Mouse (Mus musculus) CH12.LX (cell line): ENCODE measurements at regions not wholly inside any gene's neighbourhood (a gene's known extent, or its start where the extent isn't known, plus 50 kb on each side); places are given as distances from the start of the nearest gene placed in this dataset.

Source experiments
- DNase-seq: peaks from one replicate; pipeline ENCODE4 v3.0.0-alpha.2; 2013; ENCODE audit errors: extremely low read depth
- H3K27ac ChIP-seq: 2 replicates; pipeline ENCODE4 v1.5.1; 2012; ENCODE audit warnings: low read depth, mild to moderate bottlenecking, control low read depth, moderate library complexity; ENCODE audit not compliant: insufficient read depth
- H3K27me3 ChIP-seq: replicated peaks from 2 replicates; pipeline ENCODE3; 2012; ENCODE audit warnings: inconsistent platforms
- H3K36me3 ChIP-seq, 2 experiments: replicated peaks in 1 of 2; 2 replicates each; pipeline versions ENCODE3 to v1.6.1; 2012; ENCODE audit warnings: inconsistent platforms in 1 of 2, low read length in 1 of 2, mild to moderate bottlenecking in 1 of 2, mixed read lengths in 1 of 2, moderate library complexity in 1 of 2; ENCODE audit not compliant: control insufficient read depth in 1 of 2, insufficient read depth in 1 of 2
- H3K4me1 ChIP-seq, 2 experiments: 2 replicates each; pipeline ENCODE4 v1.6.1; 2012; ENCODE audit warnings: inconsistent platforms in 1 of 2, moderate library complexity in 1 of 2; ENCODE audit not compliant: insufficient read depth in 2 of 2, control insufficient read depth in 1 of 2
- H3K4me2 ChIP-seq: 2 replicates; pipeline ENCODE4 v1.6.1; 2012; ENCODE audit warnings: low read depth, mild to moderate bottlenecking, control low read depth; ENCODE audit not compliant: poor library complexity, insufficient read depth, severe bottlenecking
- H3K4me3 ChIP-seq, 3 experiments: fragments of 150-350 bp in 1 of 3; sonication (generic) in 1 of 3; replicated peaks in 1 of 3; 2 replicates each; pipeline versions ENCODE3 to v1.5.1; 2011 to 2012; ENCODE audit warnings: low read depth in 2 of 3, low read length in 2 of 3, mild to moderate bottlenecking in 2 of 3, moderate library complexity in 2 of 3, control low read depth in 1 of 3, improper control_type of control experiment in 1 of 3, inconsistent platforms in 1 of 3, mixed read lengths in 1 of 3; ENCODE audit not compliant: poor library complexity in 1 of 3
- H3K79me2 ChIP-seq: replicated peaks from 2 replicates; pipeline ENCODE4 v1.6.1; 2012; ENCODE audit warnings: mild to moderate bottlenecking, moderate library complexity; ENCODE audit not compliant: control insufficient read depth, poor library complexity, insufficient read depth, severe bottlenecking; ENCODE audit errors: extremely low read depth
- H3K9ac ChIP-seq: 2 replicates; pipeline ENCODE4 v1.6.1; 2012; ENCODE audit warnings: low read depth, mild to moderate bottlenecking, control low read depth, moderate library complexity; ENCODE audit not compliant: insufficient read depth
- H3K9me3 ChIP-seq: replicated peaks from 2 replicates; pipeline ENCODE3; 2012; ENCODE audit warnings: low read length, inconsistent platforms, mixed read lengths
- BHLHE40 ChIP-seq: IDR thresholded peaks from 2 replicates; pipeline ENCODE4 v1.6.1; 2011; ENCODE audit warnings: mild to moderate bottlenecking, low read depth, low read length, improper control_type of control experiment
- CHD1 ChIP-seq: IDR thresholded peaks from 2 replicates; pipeline ENCODE4 v1.6.1; 2012; ENCODE audit warnings: low read depth, low read length, improper control_type of control experiment, inconsistent platforms
- CTCF ChIP-seq, 2 experiments: IDR thresholded peaks in 1 of 2; conservative IDR thresholded peaks in 1 of 2; 2 replicates each; pipeline ENCODE4 v1.5.1; 2011 to 2012; ENCODE audit warnings: low read depth in 2 of 2, low read length in 2 of 2, improper control_type of control experiment in 1 of 2, inconsistent platforms in 1 of 2, mild to moderate bottlenecking in 1 of 2, moderate library complexity in 1 of 2
- E2F4 ChIP-seq: IDR thresholded peaks from 2 replicates; pipeline ENCODE4 v1.6.1; 2011; ENCODE audit warnings: low read depth, low read length, improper control_type of control experiment; ENCODE audit not compliant: insufficient replicate concordance
- ELF1 ChIP-seq: IDR thresholded peaks from 2 replicates; pipeline ENCODE4 v1.6.1; 2014; ENCODE audit warnings: low read depth, mild to moderate bottlenecking, inconsistent platforms, low read length, improper control_type of control experiment
- EP300 ChIP-seq: IDR thresholded peaks from 2 replicates; pipeline ENCODE4 v1.6.1; 2011; ENCODE audit warnings: low read length, improper control_type of control experiment
- ETS1 ChIP-seq: conservative IDR thresholded peaks from 2 replicates; pipeline ENCODE4 v1.6.1; 2012; ENCODE audit warnings: low read depth, mild to moderate bottlenecking, inconsistent platforms, low read length, improper control_type of control experiment, moderate library complexity
- GABPA ChIP-seq: IDR thresholded peaks from 2 replicates; pipeline ENCODE4 v1.6.1; 2012; ENCODE audit warnings: low read depth, low read length, improper control_type of control experiment, inconsistent platforms; ENCODE audit not compliant: insufficient replicate concordance
- HCFC1 ChIP-seq: IDR thresholded peaks from 2 replicates; pipeline ENCODE4 v1.6.1; 2012; ENCODE audit warnings: low read depth, mild to moderate bottlenecking, inconsistent platforms, low read length, improper control_type of control experiment
- IRF4 ChIP-seq: IDR thresholded peaks from 2 replicates; pipeline ENCODE4 v1.6.1; 2014; ENCODE audit warnings: low read depth, mild to moderate bottlenecking, inconsistent platforms, low read length, improper control_type of control experiment
- JUND ChIP-seq: conservative IDR thresholded peaks from 2 replicates; pipeline ENCODE4 v1.6.1; 2011; ENCODE audit warnings: low read depth, low read length, improper control_type of control experiment
- KAT2A ChIP-seq: IDR thresholded peaks from 2 replicates; pipeline ENCODE4 v1.6.1; 2012; ENCODE audit warnings: low read length, improper control_type of control experiment, inconsistent platforms; ENCODE audit not compliant: insufficient replicate concordance
- MAFK ChIP-seq: IDR thresholded peaks from 2 replicates; pipeline ENCODE4 v1.6.1; 2011; ENCODE audit warnings: low read length, improper control_type of control experiment; ENCODE audit not compliant: insufficient replicate concordance
- MAX ChIP-seq: IDR thresholded peaks from 2 replicates; pipeline ENCODE4 v1.6.1; 2011; ENCODE audit warnings: low read length, improper control_type of control experiment
- MAZ ChIP-seq: IDR thresholded peaks from 2 replicates; pipeline ENCODE4 v1.6.1; 2012; ENCODE audit warnings: low read depth, mild to moderate bottlenecking, inconsistent platforms, low read length, improper control_type of control experiment, moderate library complexity
- MEF2A ChIP-seq: IDR thresholded peaks from 2 replicates; pipeline ENCODE4 v1.6.1; 2014; ENCODE audit warnings: low read depth, mild to moderate bottlenecking, inconsistent platforms, low read length, improper control_type of control experiment, borderline replicate concordance
- MXI1 ChIP-seq: IDR thresholded peaks from 2 replicates; pipeline ENCODE4 v1.6.1; 2011; ENCODE audit warnings: mild to moderate bottlenecking, low read depth, low read length, improper control_type of control experiment
- MYC ChIP-seq: IDR thresholded peaks from 2 replicates; pipeline ENCODE4 v1.6.1; 2011; ENCODE audit warnings: low read depth, mild to moderate bottlenecking, improper control_type of control experiment, low read length
- NELFE ChIP-seq: IDR thresholded peaks from 2 replicates; pipeline ENCODE4 v1.6.1; 2011; ENCODE audit warnings: low read depth, low read length, improper control_type of control experiment
- PAX5 ChIP-seq: IDR thresholded peaks from 2 replicates; pipeline ENCODE4 v1.6.1; 2012; ENCODE audit warnings: low read length, inconsistent platforms, mixed read lengths
- POLR2A ChIP-seq: IDR thresholded peaks from 2 replicates; pipeline ENCODE4 v1.6.1; 2011; ENCODE audit warnings: low read depth, mild to moderate bottlenecking, improper control_type of control experiment, low read length
- POLR2AphosphoS2 ChIP-seq: IDR thresholded peaks from 2 replicates; pipeline ENCODE4 v1.6.1; 2011; ENCODE audit warnings: low read depth, low read length, improper control_type of control experiment
- RAD21 ChIP-seq: IDR thresholded peaks from 2 replicates; pipeline ENCODE4 v1.6.1; 2011; ENCODE audit warnings: low read depth, mild to moderate bottlenecking, low read length, improper control_type of control experiment, moderate library complexity
- SIN3A ChIP-seq: IDR thresholded peaks from 2 replicates; pipeline ENCODE4 v1.6.1; 2012; ENCODE audit warnings: low read length, improper control_type of control experiment, inconsistent platforms
- SMC3 ChIP-seq: IDR thresholded peaks from 2 replicates; pipeline ENCODE4 v1.6.1; 2011; ENCODE audit warnings: low read depth, low read length, improper control_type of control experiment
- TBP ChIP-seq: conservative IDR thresholded peaks from 2 replicates; pipeline ENCODE4 v1.6.1; 2011; ENCODE audit warnings: low read depth, low read length, improper control_type of control experiment
- TCF12 ChIP-seq: IDR thresholded peaks from 2 replicates; pipeline ENCODE4 v1.6.1; 2014; ENCODE audit warnings: low read depth, mild to moderate bottlenecking, inconsistent platforms, low read length, improper control_type of control experiment
- UBTF ChIP-seq: IDR thresholded peaks from 2 replicates; pipeline ENCODE4 v1.6.1; 2012; ENCODE audit warnings: low read depth, mild to moderate bottlenecking, inconsistent platforms, low read length, improper control_type of control experiment, moderate library complexity
- USF1 ChIP-seq: IDR thresholded peaks from 2 replicates; pipeline ENCODE4 v1.6.1; 2014; ENCODE audit warnings: low read depth, mild to moderate bottlenecking, inconsistent platforms, low read length, improper control_type of control experiment
- USF2 ChIP-seq: conservative IDR thresholded peaks from 2 replicates; pipeline ENCODE4 v1.6.1; 2011; ENCODE audit warnings: low read depth, low read length, improper control_type of control experiment
- ZC3H11A ChIP-seq: IDR thresholded peaks from 2 replicates; pipeline ENCODE4 v1.6.1; 2012; ENCODE audit warnings: low read depth, mild to moderate bottlenecking, inconsistent platforms, low read length, improper control_type of control experiment
- ZKSCAN1 ChIP-seq: IDR thresholded peaks from 2 replicates; pipeline ENCODE4 v1.6.1; 2012; ENCODE audit warnings: low read depth, inconsistent platforms, low read length, improper control_type of control experiment, borderline replicate concordance
- ZMIZ1 ChIP-seq: IDR thresholded peaks from 2 replicates; pipeline ENCODE4 v1.6.1; 2012; ENCODE audit warnings: low read depth, mild to moderate bottlenecking, inconsistent platforms, low read length, improper control_type of control experiment
- ZNF384 ChIP-seq: IDR thresholded peaks from 2 replicates; pipeline ENCODE4 v1.6.1; 2012; ENCODE audit warnings: low read depth, low read length, improper control_type of control experiment, inconsistent platforms
- dilution Hi-C: fragments of 300-500 bp; cut with MboI; formaldehyde crosslinking; loops from 2 replicates; pipeline ENCODE4 v1.14.3; 2020; ENCODE audit warnings: low sequenced_read_pairs; ENCODE audit not compliant: extremely low pct_unique_long_range_greater_than_20kb, extremely low pct_ligation_motif_present
- in situ Hi-C: fragments of 300-500 bp; cut with MboI; formaldehyde crosslinking; loops from 3 replicates; pipeline ENCODE4 v1.14.3; 2019; ENCODE audit warnings: low sequenced_read_pairs, low pct_ligation_motif_present, low pct_unique_long_range_greater_than_20kb, mixed read lengths

GRCm38 (mm10) chr11:89174967-89175366 lies 101.3 kb downstream of the Gm525 start:
- Histone ChIP-seq H3K36me3 (no peaks in the 10 kb centered on the region), H3K27me3 (no peaks in the 10 kb centered on the region), H3K4me3 (no peak overlapping the region), H3K79me2 (no peaks in the 10 kb centered on the region), H3K4me2 (no peak overlapping the region), H3K9ac (no peak overlapping the region), H3K4me1 (peaks cover 2 to 10% of the 10 kb centered on the region in 2 experiments; a peak in 3 of 4 replicates), H3K9me3 (no peaks in the 10 kb centered on the region), H3K27ac (no peak overlapping the region)
- no peak for DNase-seq
- in situ Hi-C loops, result loop anchor here (25.0 kb wide), 1 partner anchor 537 kb away; no protein-coding TSS in a partner anchor
- no peak for TF ChIP-seq ZMIZ1
- TF ChIP-seq E2F4, result no peak
- TF ChIP-seq MAFK, result no peak
- TF ChIP-seq TCF12, result no peak
- no peak for TF ChIP-seq ELF1
- dilution Hi-C loops, result no loop called here

- H3K9ac ChIP-seq, result no peak overlapping the region
- peak; percentile 92 for DNase-seq
- no peaks in the 10 kb centered on the region for H3K79me2 ChIP-seq
- no peak overlapping the region for H3K27ac ChIP-seq
- H3K9me3 ChIP-seq, result no peaks in the 10 kb centered on the region
- no peaks in the 10 kb centered on the region for H3K27me3 ChIP-seq
- dilution Hi-C loops, result no loop called here
- in situ Hi-C loops, result loop anchor here (25.0 kb wide), 1 partner anchor 547 kb away; no protein-coding TSS in a partner anchor
- H3K4me2 ChIP-seq, result no peak overlapping the region
- H3K36me3 ChIP-seq, result no peaks in the 10 kb centered on the region
- H3K4me3 ChIP-seq, result no peak overlapping the region
- no peaks in the 10 kb centered on the region for H3K4me1 ChIP-seq
- TF ChIP-seq JUND (no peak), MXI1 (no peak), POLR2A (no peak), E2F4 (no peak), MAX (no peak), MYC (peak; percentile 65; the same call in 1 of the 2 replicates), MAFK (no peak), GABPA (no peak), SIN3A (no peak), ZKSCAN1 (no peak), MEF2A (no peak), ZNF384 (no peak), IRF4 (no peak), SMC3 (peak; percentile 97), HCFC1 (no peak), PAX5 (no peak), CHD1 (no peak), TBP (no peak), CTCF (conservative IDR thresholded peaks at IDR 0.05 in 1 of 2, IDR thresholded peaks at IDR 0.05 in 1 of 2; ENCODE audit: low read depth in 2 of 2, low read length in 2 of 2) (peak; percentile 98), USF2 (no peak), POLR2AphosphoS2 (no peak), RAD21 (peak; percentile 97), MAZ (no peak), ZMIZ1 (no peak), UBTF (no peak), BHLHE40 (no peak), ZC3H11A (peak; percentile 80), EP300 (no peak), KAT2A (no peak), TCF12 (no peak), ETS1 (no peak), USF1 (no peak), NELFE (no peak; the same call in 1 of the 2 replicates)
Observed at GRCm38 (mm10) chr11:89165278-89165677, 91.6 kb downstream of the Gm525 start.
